Comparison of ENCODE assay signal across 22 mouse cellular contexts in the genomic region with DNA sequence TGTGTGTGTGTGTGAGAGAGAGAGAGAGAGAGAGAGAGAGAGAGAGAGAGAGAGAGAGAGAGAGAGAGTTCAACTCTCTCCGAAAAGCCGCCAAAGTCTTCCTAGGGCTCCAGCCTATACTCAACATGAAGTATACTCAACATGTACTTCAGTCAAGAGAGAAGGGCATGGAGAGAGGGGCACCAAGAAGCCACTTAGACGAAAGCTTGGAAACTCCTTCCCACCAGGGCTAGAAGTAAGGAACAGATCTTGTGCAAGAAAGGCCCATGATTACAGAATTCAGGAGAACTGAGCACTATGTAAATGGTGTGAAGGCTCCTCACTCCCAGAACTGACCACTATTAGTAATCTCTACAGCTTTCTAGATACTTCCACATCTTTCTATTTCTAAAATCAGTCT.
DNase-seq lines count a peak whose midpoint lies in the region; ATAC-seq and TF ChIP-seq lines count a peak whose summit lies in the region.
"Had no signal": no experiment of that assay in that cellular context is flagged by ENCODE, and none has a peak within 500 bp of the region (broad histone marks: within the 10 kb centered on the region; RNA-seq: fewer than 3 reads in every experiment).

No protein-coding gene starts in this region.

- ATAC-seq in lung, postnatal 0 days, result peak; percentile 87
- ATAC-seq: activated CD4-positive, CD25-positive, alpha-beta regulatory T cell, adult 4 months; CD4-positive, CD25-positive, alpha-beta regulatory T cell, adult 4 months; Patski had no signal

- no peak overlapping the region for H3K4me3 ChIP-seq in lung, postnatal 0 days (ENCODE audit: low read depth, low read length)
- H3K4me3 ChIP-seq in lung, adult 2 months (replicated peaks; ENCODE audit: extremely low read depth, low read depth, low read length), result no peak overlapping the region

- no peaks in the 10 kb centered on the region for H3K9me3 ChIP-seq in lung, postnatal 0 days (ENCODE audit: low read length)
- H3K9me3 ChIP-seq: G1E had no signal

- no peak overlapping the region for H3K27ac ChIP-seq in lung, postnatal 0 days (ENCODE audit: low read length)

- no peak for TF ChIP-seq EP300 in lung, postnatal 0 days (IDR thresholded peaks at IDR 0.05)

- WGBS in lung, postnatal 0 days, result 64% methylated on average over 3 of the region's 3 CpGs
- WGBS in lung, adult 2 months, result 84% methylated on average over 3 of the region's 3 CpGs

- no peak overlapping the region for H3K4me2 ChIP-seq in lung, postnatal 0 days (replicated peaks; ENCODE audit: low read depth, low read length)

- no peak overlapping the region for H3K9ac ChIP-seq in lung, postnatal 0 days (replicated peaks; ENCODE audit: low read depth)

- no peak for TF ChIP-seq POLR2A in lung, adult 2 months (IDR thresholded peaks at IDR 0.05; ENCODE audit: borderline replicate concordance, extremely low read depth, low read depth, low read length)

- no peaks in the 10 kb centered on the region for H3K4me1 ChIP-seq in lung, postnatal 0 days (ENCODE audit: insufficient read depth, low read depth, low read length)
- no peaks in the 10 kb centered on the region for H3K4me1 ChIP-seq in lung, adult 2 months (ENCODE audit: control insufficient read depth, insufficient read depth, low read length)

- TF ChIP-seq CTCF in lung, postnatal 0 days (IDR thresholded peaks at IDR 0.05), result no peak
- TF ChIP-seq CTCF in lung, adult 2 months (IDR thresholded peaks at IDR 0.05; ENCODE audit: insufficient read depth, low read length), result no peak

- peak; percentile 60 for DNase-seq in lung, postnatal 0 days (ENCODE audit: low spot score)
- no peak for DNase-seq in lung, adult 18-20 months
- DNase-seq in lung, postnatal 10 days, result peak; percentile 1
- DNase-seq in lung, postnatal 14 days, result no peak
- DNase-seq in lung, postnatal 25 days (ENCODE audit: low spot score), result peak; percentile 23
- DNase-seq in lung, adult 2 months, result no peak
- peak; percentile 6 for DNase-seq in lung, postnatal 36 days
- DNase-seq in lung, postnatal 4 days, result no peak
- DNase-seq: adrenal gland, adult 2 months; adrenal gland, adult 8-10 months; adrenal gland, postnatal 10 days; adrenal gland, postnatal 14 days; adrenal gland, postnatal 25 days; adrenal gland, postnatal 36 days; B cell, adult 2 months; cerebellum, adult 11 months; cerebellum, adult 11-12 months had no signal

- H3K36me3 ChIP-seq in lung, postnatal 0 days (ENCODE audit: insufficient read depth, low read length), result no peaks in the 10 kb centered on the region
- H3K36me3 ChIP-seq: G1E had no signal

- no peaks in the 10 kb centered on the region for H3K27me3 ChIP-seq in lung, postnatal 0 days (replicated peaks; ENCODE audit: insufficient read depth, low read length)
- H3K27me3 ChIP-seq: CH12.LX, Patski had no signal

Comparison
In these comparisons a context has a peak if more than half of its experiments do, and no peak if none do; other contexts are left out.
1. DNase-seq: peak in lung, postnatal 0 days (single experiment), lung, postnatal 10 days (single experiment), lung, postnatal 25 days (single experiment) and lung, postnatal 36 days (single experiment); none in lung, adult 18-20 months (0 of 2), lung, postnatal 14 days (single experiment), lung, adult 2 months (single experiment) and lung, postnatal 4 days (0 of 2).